Mouse (Mus musculus) ES-E14 (cell line): ENCODE data around the gene Timmdc1. TPM values are rescaled to one million over a fixed set of nuclear protein-coding genes. Genes with fewer than 3 reads are reported as not detected.

Experiments
- DNase-seq: peaks from one replicate; pipeline ENCODE4 v3.0.0-alpha.2; 2013; ENCODE audit warnings: low read depth, low spot score
- H3K27ac ChIP-seq: 2 replicates; pipeline ENCODE4 v1.5.1; 2012; ENCODE audit warnings: low read depth, mild to moderate bottlenecking, low read length, moderate library complexity, mixed read lengths; ENCODE audit not compliant: poor library complexity, insufficient read depth, severe bottlenecking
- H3K36me3 ChIP-seq: 2 replicates; pipeline ENCODE4 v1.6.1; 2012; ENCODE audit warnings: mild to moderate bottlenecking, low read length, moderate library complexity, mixed read lengths; ENCODE audit not compliant: control insufficient read depth, poor library complexity, insufficient read depth, severe bottlenecking
- H3K4me1 ChIP-seq, 2 experiments: fragments of 150-350 bp in 1 of 2; sonication (generic) in 1 of 2; 2 replicates each; pipeline ENCODE4 v1.6.1; 2012; ENCODE audit warnings: low read length in 2 of 2, mild to moderate bottlenecking in 1 of 2, mixed read lengths in 1 of 2; ENCODE audit not compliant: control insufficient read depth in 2 of 2, insufficient read depth in 2 of 2, poor library complexity in 1 of 2
- H3K4me3 ChIP-seq, 2 experiments: fragments of 150-350 bp in 1 of 2; sonication (generic) in 1 of 2; 2 replicates each; pipeline ENCODE4 v1.5.1; 2012; ENCODE audit warnings: low read length in 2 of 2, low read depth in 1 of 2, mild to moderate bottlenecking in 1 of 2, mixed read lengths in 1 of 2; ENCODE audit not compliant: insufficient read depth in 1 of 2, poor library complexity in 1 of 2, severe bottlenecking in 1 of 2
- H3K9ac ChIP-seq: 2 replicates; pipeline ENCODE4 v1.6.1; 2012; ENCODE audit warnings: low read depth, mild to moderate bottlenecking, low read length, mixed read lengths; ENCODE audit not compliant: poor library complexity, insufficient read depth, severe bottlenecking
- H3K9me3 ChIP-seq: fragments of 150-350 bp; sonication (generic); 2 replicates; pipeline ENCODE4 v1.6.1; 2012; ENCODE audit warnings: low read depth, mild to moderate bottlenecking, low read length; ENCODE audit not compliant: control insufficient read depth, insufficient read depth
- CHD2 ChIP-seq: IDR thresholded peaks from 2 replicates; pipeline ENCODE4 v1.6.1; 2014; ENCODE audit warnings: mild to moderate bottlenecking, low read depth, low read length, inconsistent platforms
- HCFC1 ChIP-seq: IDR thresholded peaks from 2 replicates; pipeline ENCODE4 v1.6.1; 2012; ENCODE audit warnings: low read length, inconsistent platforms, borderline replicate concordance; ENCODE audit not compliant: insufficient read depth
- MAFK ChIP-seq: IDR thresholded peaks from 2 replicates; pipeline ENCODE4 v1.6.1; 2014; ENCODE audit warnings: mild to moderate bottlenecking, low read depth, low read length, inconsistent platforms; ENCODE audit not compliant: insufficient read depth
- ZC3H11A ChIP-seq: IDR thresholded peaks from 2 replicates; pipeline ENCODE4 v1.6.1; 2012; ENCODE audit warnings: low read depth, mild to moderate bottlenecking, inconsistent platforms, low read length, borderline replicate concordance
- ZNF384 ChIP-seq: IDR thresholded peaks from 2 replicates; pipeline ENCODE4 v1.6.1; 2012; ENCODE audit warnings: low read depth, low read length, inconsistent platforms
- in situ Hi-C, 2 experiments: fragments of 600-800 bp; cut with MboI; formaldehyde crosslinking; loops; one replicate each; pipeline ENCODE4 v1.15.1; 2025; ENCODE audit warnings: low sequenced_read_pairs in 2 of 2, inconsistent platforms in 1 of 2; ENCODE audit not compliant: unreplicated experiment in 2 of 2
- total RNA-seq: library from RNA; depleted of rRNA; stranded (reverse); fragments of 300-350 nt; gene quantifications from 2 replicates; pipeline ENCODE4 v1.2.3, GENCODE M21; 2012

Timmdc1 gene
- total RNA-seq, 1 experiment = 26.9 TPM

- no peak overlapping the region for H3K27ac ChIP-seq
- no peaks in the 10 kb centered on the region for H3K9me3 ChIP-seq
- no peak overlapping the region for H3K4me3 ChIP-seq
- H3K36me3 ChIP-seq = no peaks in the 10 kb centered on the region
- no peak for DNase-seq
- in situ Hi-C loops = no loop called here
- TF ChIP-seq CHD2 = no peak
- no peak for TF ChIP-seq ZNF384
- TF ChIP-seq ZC3H11A = no peak
- no peak for TF ChIP-seq MAFK
- TF ChIP-seq HCFC1 = no peak
- H3K4me1 ChIP-seq = peaks cover 9 to 10% of the 10 kb centered on the region in 2 experiments
- no peak overlapping the region for H3K9ac ChIP-seq
Observed at GRCm38 (mm10) chr16:38467917-38468705, 54.4 kb downstream of the Timmdc1 start.

GRCm38 (mm10) chr16:38467091-38467916, 55.2 kb downstream of the Timmdc1 start:
- TF ChIP-seq ZNF384 (no peak), MAFK (no peak), ZC3H11A (no peak), CHD2 (no peak), HCFC1 (no peak)
- Histone ChIP-seq H3K4me3 (no peak overlapping the region), H3K36me3 (no peaks in the 10 kb centered on the region), H3K9ac (no peak overlapping the region), H3K9me3 (no peaks in the 10 kb centered on the region), H3K27ac (no peak overlapping the region), H3K4me1 (peaks cover 9 to 11% of the 10 kb centered on the region in 2 experiments)
- in situ Hi-C loops = no loop called here
- DNase-seq = no peak

GRCm38 (mm10) chr16:38466089-38466488, 56.4 kb downstream of the Timmdc1 start:
- no peak for TF ChIP-seq MAFK
- TF ChIP-seq ZC3H11A = no peak
- no peak for TF ChIP-seq CHD2
- TF ChIP-seq ZNF384 = no peak
- TF ChIP-seq HCFC1 = no peak
- Histone ChIP-seq H3K36me3 (no peaks in the 10 kb centered on the region), H3K4me3 (no peak overlapping the region), H3K27ac (no peak overlapping the region), H3K9me3 (no peaks in the 10 kb centered on the region), H3K9ac (no peak overlapping the region), H3K4me1 (peaks cover 7 to 8% of the 10 kb centered on the region in 2 experiments)
- DNase-seq = no peak
- in situ Hi-C loops = no loop called here

- Histone ChIP-seq H3K4me1 (peaks cover 2 to 12% of the 10 kb centered on the region in 2 experiments; a peak in 2 of 4 replicates), H3K4me3 (no peak overlapping the region), H3K27ac (no peak overlapping the region), H3K9me3 (no peaks in the 10 kb centered on the region), H3K36me3 (no peaks in the 10 kb centered on the region), H3K9ac (no peak overlapping the region)
- DNase-seq = no peak
- in situ Hi-C loops = no loop called here
- TF ChIP-seq ZC3H11A (no peak), CHD2 (no peak), ZNF384 (no peak), MAFK (no peak), HCFC1 (no peak)
Observed at GRCm38 (mm10) chr16:38463305-38463704, 59.2 kb downstream of the Timmdc1 start.
